Mouse (Mus musculus) forebrain, embryonic 13.5 days (tissue): ENCODE measurements at regions not wholly inside any gene's neighbourhood (a gene's known extent, or its start where the extent isn't known, plus 50 kb on each side); places are given as distances from the start of the nearest gene placed in this dataset.

Source experiments
- ATAC-seq: fragments of 200-750 bp; cut with Nextera tagmentation; 2 replicates; pipeline ENCODE4 v1.8.0; 2017
- H3K27ac ChIP-seq: fragments of 300-500 bp; sonication (generic); 2 replicates; pipeline ENCODE4 v1.5.1; 2015; ENCODE audit warnings: inconsistent platforms, mild to moderate bottlenecking, moderate library complexity
- H3K27me3 ChIP-seq: fragments of 300-500 bp; sonication (generic); 2 replicates; pipeline ENCODE4 v1.6.1; 2015; ENCODE audit warnings: mild to moderate bottlenecking, inconsistent platforms
- H3K36me3 ChIP-seq: fragments of 300-500 bp; sonication (generic); 2 replicates; pipeline ENCODE4 v1.6.1; 2015; ENCODE audit warnings: mild to moderate bottlenecking, inconsistent platforms; ENCODE audit not compliant: poor library complexity, severe bottlenecking
- H3K4me1 ChIP-seq: fragments of 300-500 bp; sonication (generic); 2 replicates; pipeline ENCODE4 v1.6.1; 2015; ENCODE audit warnings: inconsistent platforms
- H3K4me2 ChIP-seq: fragments of 300-500 bp; sonication (generic); 2 replicates; pipeline ENCODE4 v1.6.1; 2015; ENCODE audit warnings: inconsistent platforms, mild to moderate bottlenecking, moderate library complexity
- H3K4me3 ChIP-seq: fragments of 300-500 bp; sonication (generic); 2 replicates; pipeline ENCODE4 v1.5.1; 2015; ENCODE audit warnings: mild to moderate bottlenecking, inconsistent platforms
- H3K9ac ChIP-seq: fragments of 300-500 bp; sonication (generic); 2 replicates; pipeline ENCODE4 v1.6.1; 2015; ENCODE audit warnings: mild to moderate bottlenecking, inconsistent platforms
- H3K9me3 ChIP-seq: fragments of 300-500 bp; sonication (generic); replicated peaks from 2 replicates; pipeline ENCODE4 v1.6.1; 2016; ENCODE audit warnings: inconsistent platforms
- WGBS: fragments of 180-500 bp; shearing (Covaris S2); methylation state at CpG from one replicate; pipeline ENCODE4 v1.1.7; 2015; 5-methylcytosine and 5-hydroxymethylcytosine counted together

DNA sequence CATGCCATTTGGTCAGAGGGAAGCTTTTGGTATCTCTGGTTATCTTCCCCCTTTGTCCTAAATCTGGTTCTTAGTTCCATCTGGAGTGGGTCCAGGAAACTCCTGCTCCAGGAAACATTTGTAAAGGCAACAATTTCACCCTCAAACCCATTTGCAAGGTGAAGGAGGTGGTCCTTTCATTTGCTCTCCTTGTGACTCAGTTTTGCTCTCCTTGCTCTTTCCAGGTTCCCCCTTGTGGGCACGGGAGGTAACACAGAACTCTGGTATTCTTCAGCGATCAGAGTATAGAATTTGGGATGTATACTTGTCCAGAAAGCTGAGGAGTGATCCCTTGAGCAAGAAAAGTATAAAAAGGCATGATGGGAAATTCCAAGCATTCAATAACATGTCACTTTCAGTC lies 123.8 kb downstream of the Sec61b start:
- Histone ChIP-seq H3K27me3 (no peaks in the 10 kb centered on the region), H3K9ac (no peak overlapping the region), H3K4me1 (no peaks in the 10 kb centered on the region), H3K4me2 (no peak overlapping the region), H3K4me3 (no peak overlapping the region), H3K9me3 (no peaks in the 10 kb centered on the region), H3K27ac (no peak overlapping the region), H3K36me3 (no peaks in the 10 kb centered on the region)
- WGBS, result 38% methylated on average over 2 of the region's 2 CpGs
- no peak for ATAC-seq

- no peak overlapping the region for H3K27ac ChIP-seq
- no peaks in the 10 kb centered on the region for H3K9me3 ChIP-seq
- H3K36me3 ChIP-seq, result no peaks in the 10 kb centered on the region
- WGBS, result 85% methylated on average over 10 of the region's 10 CpGs
- H3K4me3 ChIP-seq, result no peak overlapping the region
- no peaks in the 10 kb centered on the region for H3K27me3 ChIP-seq
- H3K4me2 ChIP-seq, result no peak overlapping the region
- H3K9ac ChIP-seq, result no peak overlapping the region
- H3K4me1 ChIP-seq, result 0 out of 2 replicates have a peak, but pooled peaks cover 4% of the 10 kb centered on the region
- ATAC-seq, result no peak
Measured at GRCm38 (mm10) chr4:47601301-47602070, 127.0 kb downstream of the Sec61b start.

DNA sequence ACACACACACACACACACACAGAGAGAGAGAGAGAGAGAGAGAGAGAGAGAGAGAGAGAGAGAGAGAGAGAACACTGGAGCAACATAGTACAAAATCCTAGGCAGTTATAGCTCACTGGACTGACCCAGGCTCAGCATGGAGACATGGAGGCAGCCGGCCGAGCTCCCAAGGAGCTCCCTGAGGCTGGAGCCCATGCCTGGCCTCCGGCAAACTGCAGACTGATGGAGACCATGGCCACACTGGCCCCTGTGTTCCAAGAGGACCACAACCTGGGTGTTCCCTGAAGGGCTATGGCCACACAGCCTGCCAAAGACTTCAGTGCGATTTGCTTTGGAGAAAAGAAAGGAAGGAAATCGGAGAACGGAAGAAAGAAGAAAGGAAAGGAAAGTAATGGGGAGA lies 128.9 kb downstream of the Sec61b start:
- WGBS, result 55% methylated on average over 6 of the region's 6 CpGs

DNA sequence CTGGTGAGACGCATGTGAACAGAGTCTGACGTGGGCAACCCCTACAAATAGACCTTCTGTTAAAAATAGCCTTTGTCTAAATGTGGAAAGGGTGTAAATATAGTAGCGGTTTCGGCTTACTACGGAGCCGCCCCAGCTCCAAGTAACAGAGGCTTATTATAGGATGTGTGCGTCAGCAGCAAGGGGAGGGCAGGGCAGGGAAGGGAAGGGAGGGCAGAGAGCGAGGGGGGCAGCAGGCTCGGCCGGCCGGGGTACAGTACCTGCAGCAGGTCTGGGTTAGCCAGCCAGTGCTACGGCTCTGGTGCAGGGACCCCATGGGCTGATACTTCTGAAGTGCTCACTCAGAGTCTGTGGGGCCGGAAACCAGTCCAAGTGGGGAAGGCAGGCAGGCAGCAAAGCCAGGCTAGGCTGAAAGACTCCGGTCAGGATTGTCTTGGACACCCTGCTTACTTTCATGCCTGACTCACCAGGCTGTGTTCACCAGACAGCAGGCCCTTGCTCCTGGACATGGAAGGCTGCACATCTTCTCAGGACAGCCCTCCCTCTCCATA lies 129.5 kb downstream of the Sec61b start:
- no peaks in the 10 kb centered on the region for H3K9me3 ChIP-seq
- H3K36me3 ChIP-seq, result no peaks in the 10 kb centered on the region
- peak overlapping the region; percentile 39 for H3K4me2 ChIP-seq
- H3K27me3 ChIP-seq, result no peaks in the 10 kb centered on the region
- H3K4me3 ChIP-seq, result no peak overlapping the region
- ATAC-seq, result peak; percentile 75
- peaks cover 12% of the 10 kb centered on the region for H3K4me1 ChIP-seq
- no peak overlapping the region for H3K9ac ChIP-seq
- 43% methylated on average over 14 of the region's 14 CpGs for WGBS
- no peak overlapping the region for H3K27ac ChIP-seq

More for the DNA sequence above, 128.9 kb downstream of the Sec61b start:
- Histone ChIP-seq H3K4me3 (no peak overlapping the region), H3K4me2 (peak overlapping the region; percentile 39), H3K9me3 (no peaks in the 10 kb centered on the region), H3K27ac (no peak overlapping the region), H3K4me1 (peaks cover 6% of the 10 kb centered on the region), H3K36me3 (no peaks in the 10 kb centered on the region), H3K9ac (no peak overlapping the region), H3K27me3 (no peaks in the 10 kb centered on the region)
- ATAC-seq, result no peak; the same call in 1 of the 2 replicates

DNA sequence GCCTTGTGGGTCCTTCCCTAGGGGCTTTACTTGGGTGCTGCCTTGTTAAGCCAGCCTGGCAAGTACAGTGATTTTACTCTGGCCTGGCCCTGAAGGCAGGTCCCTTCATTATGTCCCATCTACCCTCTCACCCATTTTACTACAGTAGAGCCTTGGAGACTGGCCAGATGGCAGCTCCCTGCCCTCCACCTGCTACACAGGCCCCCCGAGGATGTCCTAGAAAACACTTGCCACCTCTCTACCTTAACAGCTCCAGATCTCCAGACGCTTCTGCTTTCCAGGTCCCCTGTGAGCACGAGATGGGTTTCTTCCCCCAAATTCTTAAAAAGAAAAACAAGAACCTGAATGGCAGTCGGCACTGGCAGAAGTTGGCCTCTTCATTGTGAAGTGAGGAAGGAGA lies 131.2 kb downstream of the Sec61b start:
- 88% methylated on average over 4 of the region's 4 CpGs for WGBS
- Histone ChIP-seq H3K4me1 (peaks cover 21% of the 10 kb centered on the region), H3K9ac (no peak overlapping the region), H3K36me3 (no peaks in the 10 kb centered on the region), H3K27me3 (no peaks in the 10 kb centered on the region), H3K4me2 (no peak overlapping the region), H3K27ac (no peak overlapping the region), H3K4me3 (no peak overlapping the region), H3K9me3 (no peaks in the 10 kb centered on the region)
- ATAC-seq, result no peak

- H3K4me2 ChIP-seq, result no peak overlapping the region
Measured at GRCm38 (mm10) chr4:47608673-47609072, 134.2 kb downstream of the Sec61b start.

GRCm38 (mm10) chr4:47610913-47611312 lies 136.5 kb downstream of the Sec61b start:
- H3K36me3 ChIP-seq, result no peaks in the 10 kb centered on the region
- no peak overlapping the region for H3K4me3 ChIP-seq
- no peak overlapping the region for H3K9ac ChIP-seq
- 79% methylated on average over 5 of the region's 5 CpGs for WGBS
- peaks cover 17% of the 10 kb centered on the region for H3K4me1 ChIP-seq
- no peak for ATAC-seq
- no peaks in the 10 kb centered on the region for H3K9me3 ChIP-seq
- H3K4me2 ChIP-seq, result no peak overlapping the region
- H3K27me3 ChIP-seq, result no peaks in the 10 kb centered on the region
- no peak overlapping the region for H3K27ac ChIP-seq

More at GRCm38 (mm10) chr4:47608673-47609072, 134.2 kb downstream of the Sec61b start:
- no peak overlapping the region for H3K9ac ChIP-seq
- H3K36me3 ChIP-seq, result no peaks in the 10 kb centered on the region
- 0 out of 2 replicates have a peak overlapping the region, but pooled peaks have one; percentile 44 for H3K27ac ChIP-seq
- H3K4me3 ChIP-seq, result no peak overlapping the region
- no peaks in the 10 kb centered on the region for H3K27me3 ChIP-seq
- peaks cover 17% of the 10 kb centered on the region for H3K4me1 ChIP-seq
- 18% methylated on average over 5 of the region's 5 CpGs for WGBS
- no peaks in the 10 kb centered on the region for H3K9me3 ChIP-seq
- ATAC-seq, result peak; percentile 78

- Histone ChIP-seq H3K36me3 (no peaks in the 10 kb centered on the region), H3K4me1 (no peaks in the 10 kb centered on the region), H3K9me3 (no peaks in the 10 kb centered on the region), H3K27ac (no peak overlapping the region), H3K27me3 (no peaks in the 10 kb centered on the region), H3K4me2 (no peak overlapping the region), H3K4me3 (no peak overlapping the region), H3K9ac (no peak overlapping the region)
- 88% methylated on average over 3 of the region's 3 CpGs for WGBS
- no peak for ATAC-seq
Measured at GRCm38 (mm10) chr4:47616525-47616924, 142.1 kb downstream of the Sec61b start.

GRCm38 (mm10) chr4:47620700-47621099 lies 146.2 kb downstream of the Sec61b start:
- no peaks in the 10 kb centered on the region for H3K36me3 ChIP-seq
- no peaks in the 10 kb centered on the region for H3K4me1 ChIP-seq
- H3K27me3 ChIP-seq, result no peaks in the 10 kb centered on the region
- ATAC-seq, result no peak
- H3K27ac ChIP-seq, result no peak overlapping the region
- 93% methylated on average over 3 of the region's 3 CpGs for WGBS
- H3K4me2 ChIP-seq, result no peak overlapping the region
- no peak overlapping the region for H3K9ac ChIP-seq
- no peaks in the 10 kb centered on the region for H3K9me3 ChIP-seq
- H3K4me3 ChIP-seq, result no peak overlapping the region

GRCm38 (mm10) chr4:47622851-47623743 lies 148.6 kb downstream of the Sec61b start:
- no peak overlapping the region for H3K27ac ChIP-seq
- no peaks in the 10 kb centered on the region for H3K36me3 ChIP-seq
- H3K27me3 ChIP-seq, result no peaks in the 10 kb centered on the region
- ATAC-seq, result no peak
- H3K4me3 ChIP-seq, result no peak overlapping the region
- H3K9me3 ChIP-seq, result no peaks in the 10 kb centered on the region
- no peak overlapping the region for H3K9ac ChIP-seq
- 85% methylated on average over 13 of the region's 13 CpGs for WGBS
- H3K4me2 ChIP-seq, result no peak overlapping the region
- H3K4me1 ChIP-seq, result no peaks in the 10 kb centered on the region

- ATAC-seq, result no peak
- 83% methylated on average over 8 of the region's 8 CpGs for WGBS
- H3K4me2 ChIP-seq, result no peak overlapping the region
- H3K9ac ChIP-seq, result no peak overlapping the region
- H3K4me3 ChIP-seq, result no peak overlapping the region
- no peaks in the 10 kb centered on the region for H3K9me3 ChIP-seq
- H3K27ac ChIP-seq, result no peak overlapping the region
- no peaks in the 10 kb centered on the region for H3K27me3 ChIP-seq
- no peaks in the 10 kb centered on the region for H3K4me1 ChIP-seq
- no peaks in the 10 kb centered on the region for H3K36me3 ChIP-seq
Measured at GRCm38 (mm10) chr4:47630006-47630405, 155.5 kb downstream of the Sec61b start.

DNA sequence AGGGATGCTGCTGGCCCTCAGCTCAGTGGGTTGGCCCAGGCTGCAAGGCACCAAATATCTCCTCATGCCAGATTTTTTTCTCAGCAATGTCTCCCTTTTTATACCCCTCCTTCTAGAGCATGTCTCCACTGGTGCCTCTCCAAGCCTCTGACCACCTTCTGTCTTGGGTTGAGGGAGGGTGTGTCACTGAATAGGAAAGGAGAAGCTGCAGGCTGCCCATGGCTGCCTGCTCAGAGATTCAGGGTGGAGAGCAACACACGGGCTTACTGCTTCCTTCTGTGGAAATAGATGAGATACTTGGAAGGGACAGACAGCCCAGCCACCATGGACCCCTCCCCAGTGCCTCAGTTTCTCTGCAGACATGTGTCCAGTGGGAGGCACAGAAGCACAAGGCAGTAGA lies 156.0 kb downstream of the Sec61b start:
- no peak overlapping the region for H3K9ac ChIP-seq
- no peaks in the 10 kb centered on the region for H3K36me3 ChIP-seq
- no peaks in the 10 kb centered on the region for H3K9me3 ChIP-seq
- H3K27ac ChIP-seq, result no peak overlapping the region
- no peaks in the 10 kb centered on the region for H3K27me3 ChIP-seq
- no peak overlapping the region for H3K4me2 ChIP-seq
- no peaks in the 10 kb centered on the region for H3K4me1 ChIP-seq
- ATAC-seq, result no peak
- H3K4me3 ChIP-seq, result no peak overlapping the region
- WGBS, result 63% methylated on average over 1 of the region's 1 CpGs
